Mouse (Mus musculus) bone marrow macrophage, adult 2 months (primary cell): ENCODE data around the gene Cbx2. TPM values are rescaled to one million over a fixed set of nuclear protein-coding genes. Genes with fewer than 3 reads are reported as not detected.

Experiments used
- H3K27ac ChIP-seq: 2 replicates; pipeline ENCODE4 v1.5.1; 2012; ENCODE audit warnings: low read depth, low read length; ENCODE audit not compliant: insufficient read depth
- H3K4me1 ChIP-seq: 2 replicates; pipeline ENCODE4 v1.6.1; 2012; ENCODE audit warnings: low read length; ENCODE audit not compliant: control insufficient read depth, insufficient read depth
- H3K4me3 ChIP-seq: 2 replicates; pipeline ENCODE4 v1.5.1; 2012; ENCODE audit warnings: mild to moderate bottlenecking, low read length, moderate library complexity; ENCODE audit not compliant: insufficient read depth
- CTCF ChIP-seq: IDR thresholded peaks from 2 replicates; pipeline ENCODE4 v1.5.1; 2012; ENCODE audit warnings: low read depth, mild to moderate bottlenecking, low read length, moderate library complexity
- POLR2A ChIP-seq: IDR thresholded peaks from 2 replicates; pipeline ENCODE4 v1.6.1; 2012; ENCODE audit warnings: mild to moderate bottlenecking, low read depth, low read length, borderline replicate concordance
- polyA plus RNA-seq: library from polyadenylated mRNA; stranded (reverse); fragments of >200 nt; gene quantifications from 2 replicates; pipeline ENCODE4 v1.2.4, GENCODE M21; 2012; ENCODE audit not compliant: missing spikeins, insufficient read depth, insufficient read length

Cbx2 gene
- polyA plus RNA-seq, 1 experiment: 2.0 TPM

DNA sequence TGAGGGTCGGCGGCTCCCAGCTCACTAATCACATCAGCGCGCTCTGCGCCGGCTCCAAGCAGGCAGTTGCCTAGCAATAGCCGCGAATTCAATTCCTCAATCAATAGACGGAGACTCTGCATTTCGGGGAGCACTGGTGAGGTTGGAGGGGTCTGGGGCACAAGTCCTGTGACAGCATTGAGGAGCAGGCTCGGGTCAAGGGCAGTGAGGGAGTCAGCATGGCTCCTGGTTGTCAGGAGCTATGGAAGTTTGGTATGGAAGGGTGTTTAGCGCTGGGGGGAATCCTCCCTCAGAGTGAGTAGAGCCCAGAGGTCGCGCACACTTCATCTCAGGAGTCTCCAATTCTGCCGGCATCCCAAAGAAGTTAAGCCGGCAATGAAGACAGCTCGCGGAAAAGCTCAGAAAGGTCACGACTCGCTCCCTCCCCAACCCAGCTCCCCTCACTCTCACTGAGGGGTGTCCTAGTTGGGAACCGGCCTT is 13.0 kb downstream of the Cbx2 start:
- peaks cover 8% of the 10 kb centered on the region for H3K4me1 ChIP-seq
- no peak overlapping the region for H3K4me3 ChIP-seq
- TF ChIP-seq POLR2A: no peak
- TF ChIP-seq CTCF: no peak
- no peak overlapping the region for H3K27ac ChIP-seq

DNA sequence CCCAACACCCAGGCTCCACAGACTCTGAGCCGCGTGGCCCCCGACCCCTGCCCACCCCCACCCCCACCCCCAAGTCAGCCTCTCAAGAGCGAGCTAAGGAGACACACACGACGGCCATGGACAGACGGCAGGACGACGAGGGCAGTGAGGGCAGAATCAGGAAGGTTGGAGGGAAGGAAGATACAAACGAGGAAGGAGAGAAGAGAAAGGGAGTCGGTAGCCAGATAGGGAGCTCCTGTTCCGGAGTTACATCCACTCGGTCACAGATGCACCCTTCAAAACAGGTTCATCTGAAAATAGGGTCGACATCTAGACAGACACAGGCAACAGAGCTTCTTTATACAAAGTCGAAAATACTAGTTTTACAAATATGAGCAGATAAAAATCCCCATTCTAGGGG is 13.7 kb downstream of the Cbx2 start:
- Histone ChIP-seq H3K4me3 (no peak overlapping the region), H3K4me1 (peaks cover 8% of the 10 kb centered on the region), H3K27ac (no peak overlapping the region)
- no peak for TF ChIP-seq POLR2A
- no peak for TF ChIP-seq CTCF

DNA sequence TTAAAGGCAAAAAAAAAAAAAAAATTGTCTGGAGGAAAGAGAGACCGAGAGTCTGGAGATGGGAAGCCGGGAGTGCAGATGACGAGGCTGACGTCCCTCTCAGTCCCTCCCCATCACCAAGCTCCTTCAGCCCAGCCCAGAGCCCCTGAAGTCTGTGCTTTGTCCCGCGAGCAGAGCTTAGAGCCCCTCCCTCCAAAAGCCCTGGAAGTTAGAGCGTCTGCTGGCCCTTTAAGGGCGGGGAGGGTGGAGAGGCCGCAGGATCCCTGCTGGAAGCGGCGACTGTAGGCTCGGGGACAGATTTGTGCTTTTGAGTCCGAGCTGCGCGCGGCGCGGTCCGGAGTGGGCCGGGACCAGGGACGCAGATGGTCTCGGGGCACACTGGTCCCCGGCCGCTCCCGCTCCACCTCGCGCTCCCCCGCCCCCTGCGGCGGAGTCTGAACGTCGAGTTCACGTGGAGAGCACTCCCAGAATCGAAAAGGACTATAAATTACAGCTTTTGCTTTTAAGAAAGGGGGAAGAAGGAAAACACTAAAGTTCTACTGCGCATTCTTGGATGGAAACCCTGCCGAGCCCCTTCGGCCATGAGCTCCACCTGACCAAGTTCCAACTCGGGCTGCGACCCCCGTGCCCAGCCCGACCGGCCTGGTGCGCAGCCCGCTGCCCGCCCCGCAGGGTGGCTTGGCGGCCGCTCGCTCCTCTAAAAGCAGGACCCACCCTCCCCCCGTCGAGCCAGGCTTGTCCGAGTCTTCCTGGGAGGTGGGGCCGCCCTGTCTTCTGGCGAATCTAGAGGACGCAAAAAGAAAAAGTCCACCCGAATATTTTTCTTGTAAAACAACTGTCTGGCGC is 14.4 kb downstream of the Cbx2 start:
- peaks cover 10% of the 10 kb centered on the region for H3K4me1 ChIP-seq
- H3K4me3 ChIP-seq: peak overlapping the region; percentile 38
- H3K27ac ChIP-seq: no peak overlapping the region
- TF ChIP-seq POLR2A (no peak), CTCF (no peak)

DNA sequence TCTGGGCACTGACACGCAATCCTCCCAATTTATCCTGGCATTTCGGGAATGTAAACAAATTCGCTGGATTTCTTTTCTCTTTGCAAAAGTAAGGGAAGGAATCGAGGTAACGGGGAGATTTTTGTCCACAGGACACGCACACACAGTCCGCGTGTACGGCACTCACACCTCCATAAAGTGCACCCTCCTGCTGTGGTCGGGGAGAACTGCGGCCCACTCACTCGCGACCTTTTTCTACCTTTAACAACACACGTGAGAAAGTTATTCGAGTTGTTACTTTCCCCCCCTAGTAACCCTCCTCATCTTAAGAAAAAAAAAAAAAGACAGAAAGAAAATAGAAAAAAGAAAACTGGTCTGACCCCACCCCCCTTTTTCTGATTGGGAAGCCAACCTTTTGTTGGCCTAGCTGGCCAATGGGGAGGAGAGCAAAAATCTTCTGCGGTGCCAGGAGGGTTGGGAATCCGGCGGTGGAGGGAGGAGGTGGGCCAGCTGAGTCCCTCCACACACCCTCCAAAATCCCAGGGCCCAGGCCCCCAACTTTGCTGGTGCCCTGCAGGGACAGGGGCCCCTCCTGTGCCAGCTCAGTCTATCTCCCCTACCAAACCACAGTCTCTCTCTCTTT is 15.1 kb downstream of the Cbx2 start:
- Histone ChIP-seq H3K27ac (no peak overlapping the region), H3K4me1 (peaks cover 12% of the 10 kb centered on the region), H3K4me3 (no peak overlapping the region)
- no peak for TF ChIP-seq CTCF
- TF ChIP-seq POLR2A: no peak

DNA sequence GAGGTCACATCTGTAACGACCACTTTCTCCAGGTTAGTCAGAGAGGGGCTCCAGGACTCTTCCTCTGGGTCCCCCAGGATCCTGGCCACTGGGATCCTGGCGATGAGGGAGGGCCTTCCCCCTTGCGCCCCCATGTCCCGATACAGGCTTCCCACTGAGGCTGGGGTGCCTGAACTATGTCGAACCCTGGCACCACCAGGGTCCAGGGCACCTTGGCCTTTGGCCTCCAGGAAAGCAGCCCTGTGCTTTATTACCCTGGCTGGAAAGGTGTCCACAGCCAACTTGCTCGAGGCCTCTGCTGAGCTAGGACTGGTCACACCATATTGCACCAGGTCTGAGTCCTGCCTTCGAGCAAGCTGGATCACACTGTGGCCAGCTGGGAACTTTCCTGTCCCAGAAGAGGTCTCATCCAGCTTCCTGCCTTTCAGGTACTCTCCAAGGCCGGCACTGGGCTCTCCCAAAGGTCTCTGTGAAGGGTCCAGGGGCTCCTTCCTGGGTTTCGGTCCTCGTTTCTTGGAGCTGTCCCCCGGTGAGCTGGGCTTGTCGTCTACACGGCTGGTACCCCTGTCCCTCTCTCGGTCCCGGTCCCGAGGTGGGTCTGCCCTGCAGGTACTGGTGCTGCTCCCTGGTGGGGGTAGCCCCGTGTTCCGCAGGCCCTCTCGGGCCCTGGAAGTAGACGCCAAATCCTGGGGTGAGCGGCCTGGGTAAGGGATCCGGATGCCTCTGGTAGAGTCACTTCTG is 16.2 kb downstream of the Cbx2 start:
- Histone ChIP-seq H3K27ac (no peak overlapping the region), H3K4me1 (peaks cover 12% of the 10 kb centered on the region), H3K4me3 (no peak overlapping the region)
- TF ChIP-seq CTCF: no peak
- no peak for TF ChIP-seq POLR2A

DNA sequence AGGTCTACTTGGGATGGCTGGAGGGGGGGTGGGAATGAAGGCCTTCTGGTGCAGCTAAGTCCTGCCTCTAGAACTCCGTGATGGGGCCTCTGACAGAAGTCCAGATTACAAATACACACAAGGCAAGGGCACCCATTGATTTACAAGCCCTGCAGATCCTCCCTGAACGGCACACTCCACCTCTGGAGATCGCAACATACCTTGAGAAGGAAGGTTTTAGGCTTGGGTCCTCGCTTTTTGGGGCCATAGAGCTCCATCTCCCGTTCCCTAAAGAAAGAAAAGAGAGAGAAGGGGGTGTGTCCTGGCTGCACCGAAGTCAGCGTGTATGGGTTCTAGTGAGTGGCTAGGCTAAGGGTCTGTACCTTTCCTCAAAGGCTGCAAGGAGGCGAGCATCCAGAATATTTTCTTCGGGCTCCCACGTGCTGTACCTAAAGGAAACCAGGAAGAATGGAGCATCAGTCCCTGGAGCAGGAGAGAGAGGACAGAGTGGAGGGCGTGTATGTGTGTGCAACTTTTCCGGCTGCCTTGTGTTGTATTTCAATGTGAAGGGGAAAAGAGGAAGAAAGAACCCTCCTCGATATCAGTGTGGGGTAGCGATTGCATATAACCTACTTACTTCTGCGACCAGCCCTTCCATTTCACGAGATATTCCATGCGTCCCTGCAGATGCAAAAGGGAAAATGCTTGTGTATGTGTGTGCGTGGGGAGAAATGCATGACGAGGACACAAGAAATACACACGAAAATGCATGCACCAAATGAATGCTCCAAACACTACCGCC is 17.2 kb downstream of the Cbx2 start:
- Histone ChIP-seq H3K4me1 (peaks cover 12% of the 10 kb centered on the region), H3K4me3 (peak overlapping the region; percentile 63), H3K27ac (0 out of 2 replicates have a peak overlapping the region, but pooled peaks have one; percentile 42)
- TF ChIP-seq POLR2A: no peak
- TF ChIP-seq CTCF: no peak

DNA sequence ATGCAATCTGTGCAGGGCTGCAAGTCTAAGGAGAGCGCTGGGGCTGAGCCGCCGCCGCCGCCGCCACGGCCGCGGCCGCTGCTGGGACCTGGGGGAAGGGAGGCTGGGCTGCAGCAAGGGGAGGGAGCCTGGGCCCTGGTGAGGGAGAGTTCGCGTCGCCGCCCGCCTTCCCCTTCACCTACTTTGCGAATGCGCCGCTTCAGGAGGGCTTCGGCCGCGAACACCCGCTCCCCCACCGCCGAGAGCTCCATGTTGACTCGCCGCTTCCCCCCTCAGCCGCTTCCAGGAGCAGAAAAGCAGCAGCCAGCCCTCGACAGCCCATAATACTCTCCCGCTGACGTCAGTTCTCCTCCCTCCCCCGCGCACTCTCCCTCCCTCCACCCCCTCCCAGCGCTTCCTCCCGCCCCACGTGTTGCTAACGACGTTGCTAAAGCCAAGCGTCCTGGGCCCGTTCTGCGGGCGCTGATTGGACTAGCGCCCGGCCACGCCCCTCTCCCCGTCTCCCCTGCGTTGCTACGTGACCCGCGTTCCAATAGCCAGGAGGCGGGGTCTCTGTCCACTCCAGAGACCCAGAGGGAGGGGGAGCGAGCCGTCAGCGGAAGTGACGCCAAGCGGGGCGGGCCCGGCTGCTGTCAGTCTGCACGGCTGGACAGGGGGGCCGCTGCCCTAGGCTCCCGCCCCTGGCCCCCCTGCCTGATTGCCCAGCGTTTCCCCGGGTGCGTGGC is 18.0 kb downstream of the Cbx2 start, which contains the start of gene Cbx8:
Gene Cbx8 (minus strand): TSS at position 370 of the 725 bp plus-strand sequence.
- Histone ChIP-seq H3K27ac (peak within 1 kb of the TSS; percentile 42), H3K4me1 (peaks cover 12% of the 10 kb centered on the region)

DNA sequence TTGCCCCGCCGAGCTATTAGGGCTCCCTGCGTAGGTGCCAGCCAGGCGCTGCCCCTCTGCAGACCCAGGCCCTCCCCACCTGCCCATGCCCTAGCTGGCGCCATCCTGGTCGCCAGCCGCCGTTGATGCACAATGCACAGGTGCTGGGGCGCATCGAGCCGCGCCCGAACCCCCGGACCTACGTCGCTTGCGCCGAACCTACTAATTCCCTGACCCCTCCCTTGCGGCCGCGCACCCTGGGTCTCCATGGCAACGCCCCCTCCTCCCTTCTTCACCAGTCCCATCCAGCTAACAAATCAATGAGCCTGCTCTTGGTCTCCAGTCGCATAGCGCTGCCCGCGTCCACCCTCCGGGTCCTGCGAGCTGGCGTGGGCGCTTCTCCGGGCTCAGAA is 18.6 kb downstream of the Cbx2 start:
- Histone ChIP-seq H3K4me1 (peaks cover 12% of the 10 kb centered on the region), H3K27ac (no peak overlapping the region)
- TF ChIP-seq POLR2A (no peak), CTCF (no peak)

More for the DNA sequence above, 18.0 kb downstream of the Cbx2 start, which contains the start of gene Cbx8:
- H3K4me3 ChIP-seq: peak within 1 kb of the TSS; percentile 80
- TF ChIP-seq POLR2A: peak; percentile 53; the same call in 1 of the 2 replicates
- TF ChIP-seq CTCF: no peak

More for the DNA sequence above, 18.6 kb downstream of the Cbx2 start:
- H3K4me3 ChIP-seq: peak overlapping the region; percentile 80
